Mouse (Mus musculus) testis, adult 2 months (tissue): Measurements from ENCODE around the gene Syce3.

Experiments
- CTCF ChIP-seq: fragments of 200-500 bp; IDR thresholded peaks from 2 replicates; pipeline ENCODE4 v1.5.1; 2012; ENCODE audit warnings: low read depth, mild to moderate bottlenecking, inconsistent platforms, low read length, moderate library complexity; ENCODE audit not compliant: control insufficient read depth, insufficient read depth, insufficient replicate concordance
- POLR2A ChIP-seq: fragments of 200-500 bp; IDR thresholded peaks from 2 replicates; pipeline ENCODE4 v1.6.1; 2012; ENCODE audit warnings: low read depth, mild to moderate bottlenecking, inconsistent platforms, low read length, moderate library complexity; ENCODE audit not compliant: control insufficient read depth

GRCm38 (mm10) chr15:89410118-89410517 is at the start of gene Syce3:
- peak; percentile 78 for TF ChIP-seq POLR2A
- TF ChIP-seq CTCF: no peak
